Mouse (Mus musculus): Measurements from ENCODE around the gene Rbks. TPM values are rescaled to one million over a fixed set of nuclear protein-coding genes. Genes with fewer than 3 reads are reported as not detected.
"Not testable (repeated sequence)": the region's sequence is repeated elsewhere in the genome, so short reads cannot be mapped to it uniquely, and the experiment has no call there.

Gene Rbks
- total RNA-seq, 1 experiment from 2014 or later = 16.8 TPM

DNA sequence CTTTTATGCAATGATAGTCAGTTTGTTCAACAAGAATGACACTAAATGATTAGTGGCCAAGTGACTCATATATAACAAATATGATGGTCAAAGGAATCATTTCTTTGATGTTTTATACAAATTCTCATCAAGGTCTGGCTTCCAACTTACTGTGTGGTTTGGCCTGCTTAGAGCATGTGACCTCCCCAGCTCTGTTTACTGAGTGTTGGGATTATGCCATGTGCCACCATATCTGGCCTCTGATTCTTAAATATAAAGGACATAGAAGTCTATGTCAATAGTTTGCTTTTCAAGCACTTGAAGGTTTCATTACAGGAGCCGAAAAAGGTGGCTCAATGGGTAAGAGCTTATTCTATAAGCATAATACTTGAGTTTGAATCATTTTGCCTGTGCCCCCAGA lies 15.1 kb downstream of the Rbks start:
- no peak for ATAC-seq (replicated peaks; ENCODE audit: low read depth, poor library complexity, severe bottlenecking)

DNA sequence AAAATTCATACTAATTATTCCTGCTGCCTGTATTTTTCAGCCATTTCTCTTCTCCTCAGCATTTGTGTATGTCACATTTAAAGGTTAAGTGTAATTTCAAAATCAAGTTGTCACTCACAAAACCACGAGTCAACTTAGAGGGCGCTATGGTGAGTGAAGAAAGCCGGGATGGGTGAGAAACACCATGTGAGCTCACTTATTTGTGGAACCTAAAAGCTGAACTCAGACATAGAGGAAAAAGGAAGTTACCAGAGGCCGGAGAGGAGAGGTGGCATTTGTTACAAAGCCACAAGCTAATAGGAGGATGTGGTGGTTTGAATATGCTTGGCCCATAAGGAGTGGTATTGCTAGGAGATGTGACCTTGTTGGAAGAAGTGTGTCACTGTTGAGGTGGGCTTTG lies 17.2 kb downstream of the Rbks start:
- ATAC-seq (replicated peaks; ENCODE audit: low read depth, poor library complexity, severe bottlenecking) = no peak

DNA sequence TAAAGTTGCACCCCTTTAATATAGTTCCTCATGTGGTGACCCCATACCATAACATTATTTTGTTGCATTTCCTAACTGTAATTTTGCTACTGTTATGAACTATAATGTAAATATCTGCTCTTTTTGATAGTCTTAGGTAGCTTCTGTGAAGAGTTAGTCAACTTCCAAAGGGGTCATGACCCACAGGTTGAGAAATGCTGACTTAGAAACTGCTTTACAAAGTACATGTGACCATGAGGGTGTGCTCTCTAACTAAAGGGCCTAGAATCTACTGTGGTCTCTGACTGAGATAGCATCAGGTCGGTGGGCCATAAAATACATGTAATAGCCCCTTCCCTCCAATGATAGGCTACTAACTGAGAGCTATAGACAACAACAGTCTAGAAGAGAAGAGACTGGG lies 19.4 kb downstream of the Rbks start:
- ATAC-seq (replicated peaks; ENCODE audit: low read depth, poor library complexity, severe bottlenecking) = no peak

DNA sequence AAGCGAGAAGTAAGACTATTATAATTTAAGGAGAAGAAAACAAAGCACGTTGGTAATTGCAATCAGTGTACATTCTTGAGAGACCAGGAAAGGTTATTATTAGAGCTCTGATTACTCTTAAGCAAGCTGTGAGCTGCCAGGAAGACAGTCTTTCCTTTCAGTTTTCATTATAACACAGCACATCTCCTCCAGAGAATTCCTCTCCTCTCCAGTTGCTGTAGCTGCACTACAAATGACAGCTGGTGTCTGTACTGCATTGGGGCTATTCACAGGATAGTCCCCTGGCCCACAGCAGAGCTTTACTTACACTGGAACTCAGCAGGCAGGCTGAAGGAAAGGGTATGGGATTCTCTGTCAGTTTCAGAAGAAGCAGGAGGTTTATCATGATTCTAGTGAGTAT lies 24.0 kb downstream of the Rbks start:
- ATAC-seq (replicated peaks; ENCODE audit: low read depth, poor library complexity, severe bottlenecking) = no peak

DNA sequence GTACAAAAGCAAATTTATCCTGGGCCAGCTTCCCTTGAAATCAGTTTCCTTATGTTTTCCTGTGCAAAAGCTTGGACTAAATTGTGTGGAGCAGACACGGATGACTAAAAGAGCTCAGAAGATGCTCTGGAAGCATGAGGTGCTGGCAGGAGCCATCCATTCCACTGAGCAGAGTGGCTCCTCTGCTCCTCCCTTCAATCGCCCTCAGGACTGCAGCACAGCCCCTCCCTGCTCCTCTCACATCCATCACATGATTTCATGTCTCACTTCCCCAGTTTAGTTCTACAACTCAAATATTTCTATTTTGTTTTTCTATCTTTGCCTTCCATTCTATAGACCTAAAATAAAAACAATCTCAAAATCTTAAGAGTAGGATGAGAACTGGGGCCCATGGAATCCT lies 26.3 kb downstream of the Rbks start:
- ATAC-seq (replicated peaks; ENCODE audit: low read depth, poor library complexity, severe bottlenecking) = no peak

DNA sequence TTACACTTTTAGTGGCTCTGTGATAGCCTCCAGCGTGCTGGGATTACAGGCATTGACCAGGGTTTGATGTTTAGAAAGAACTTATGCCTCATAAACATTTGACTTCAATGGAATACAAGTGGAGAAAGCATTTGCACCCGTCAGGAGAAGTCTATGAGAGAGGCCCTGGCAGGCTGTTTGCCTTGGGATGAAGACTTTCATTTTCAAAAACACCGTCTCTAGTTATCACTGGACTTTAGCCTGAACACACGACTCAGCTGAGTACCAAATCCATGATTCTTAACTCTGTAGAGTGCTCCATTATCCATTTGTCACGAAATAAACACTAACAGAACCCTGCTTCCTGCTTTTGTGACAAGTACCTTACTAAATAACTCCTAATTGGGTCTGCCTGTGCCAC lies 27.4 kb downstream of the Rbks start:
- ATAC-seq (replicated peaks; ENCODE audit: low read depth, poor library complexity, severe bottlenecking) = no peak

DNA sequence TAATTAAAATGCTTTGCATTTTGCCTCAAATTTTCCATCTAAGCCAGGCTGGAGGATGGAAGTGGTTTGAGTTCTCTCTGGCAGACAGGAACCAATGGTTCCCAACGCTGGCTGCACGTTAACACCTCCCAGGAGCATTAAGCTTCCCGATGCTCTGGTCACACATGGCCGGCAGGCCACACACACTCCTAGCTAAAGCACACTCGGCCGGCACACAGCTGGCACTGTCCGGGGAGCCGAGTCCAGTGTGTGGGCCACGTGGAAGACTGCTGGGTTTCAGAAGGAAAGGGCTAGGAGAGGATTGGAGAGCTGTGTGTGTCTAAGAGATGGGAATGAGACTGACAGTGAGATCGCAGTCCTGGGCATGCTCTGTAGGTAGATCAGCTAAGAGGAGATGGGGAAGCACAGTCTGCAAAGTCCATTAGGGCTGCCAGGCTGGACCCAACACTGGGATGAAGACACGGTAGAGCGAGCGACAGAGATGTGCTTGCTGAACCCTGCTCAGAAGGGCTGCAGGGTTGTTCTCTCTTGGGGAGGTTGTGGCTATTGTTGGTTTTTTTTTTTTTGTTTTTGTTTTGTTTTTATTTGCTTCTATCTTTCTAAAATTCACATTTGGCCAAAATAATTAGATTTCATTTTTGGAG lies 29.0 kb downstream of the Rbks start:
- no peak for ATAC-seq (replicated peaks; ENCODE audit: low read depth, poor library complexity, severe bottlenecking)

DNA sequence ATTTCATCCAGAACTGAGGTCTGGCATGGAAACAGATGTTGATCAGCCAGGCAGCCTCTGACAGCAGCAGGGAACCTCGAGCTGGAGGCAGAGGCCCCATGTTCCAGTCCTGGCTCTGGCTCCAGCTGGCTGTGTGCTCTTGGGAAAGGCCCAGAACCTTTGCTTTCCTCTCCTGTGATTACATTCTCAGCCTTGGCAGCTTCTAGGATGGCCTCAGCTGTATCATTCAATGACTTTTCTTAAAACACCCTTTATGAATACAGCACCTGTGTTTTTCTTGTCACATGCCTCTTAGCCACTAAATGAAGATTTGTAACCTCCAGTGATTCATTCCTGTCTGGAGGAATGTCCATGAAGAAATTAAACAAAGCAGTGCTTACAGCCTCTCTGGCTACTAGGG lies 31.3 kb downstream of the Rbks start:
- no peak for ATAC-seq (replicated peaks; ENCODE audit: low read depth, poor library complexity, severe bottlenecking)

DNA sequence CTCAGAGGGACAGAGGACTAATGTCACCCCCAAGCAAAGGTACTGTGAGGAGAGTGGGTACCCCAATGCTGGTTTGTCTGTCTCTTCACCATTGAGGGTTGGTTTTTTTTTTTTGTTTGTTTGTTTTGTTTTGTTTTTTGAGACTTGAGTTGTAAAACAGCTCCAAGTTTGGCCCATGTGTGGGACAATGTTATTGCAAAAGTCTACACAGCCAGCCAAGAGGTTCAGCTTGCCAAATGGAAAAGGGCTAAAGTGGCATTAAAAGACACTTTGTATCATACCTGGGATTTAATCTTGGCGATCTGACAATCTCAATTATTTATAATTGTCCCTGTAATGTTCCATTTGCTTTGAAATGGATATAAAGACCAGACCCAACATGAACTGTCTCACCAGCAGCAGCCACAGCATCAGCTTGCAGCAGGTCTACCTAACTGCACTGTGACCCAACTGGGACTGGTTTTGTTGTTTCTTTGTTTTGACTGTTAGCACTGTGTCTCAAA lies 41.7 kb downstream of the Rbks start:
- no peak for ATAC-seq (replicated peaks; ENCODE audit: low read depth, poor library complexity, severe bottlenecking)

DNA sequence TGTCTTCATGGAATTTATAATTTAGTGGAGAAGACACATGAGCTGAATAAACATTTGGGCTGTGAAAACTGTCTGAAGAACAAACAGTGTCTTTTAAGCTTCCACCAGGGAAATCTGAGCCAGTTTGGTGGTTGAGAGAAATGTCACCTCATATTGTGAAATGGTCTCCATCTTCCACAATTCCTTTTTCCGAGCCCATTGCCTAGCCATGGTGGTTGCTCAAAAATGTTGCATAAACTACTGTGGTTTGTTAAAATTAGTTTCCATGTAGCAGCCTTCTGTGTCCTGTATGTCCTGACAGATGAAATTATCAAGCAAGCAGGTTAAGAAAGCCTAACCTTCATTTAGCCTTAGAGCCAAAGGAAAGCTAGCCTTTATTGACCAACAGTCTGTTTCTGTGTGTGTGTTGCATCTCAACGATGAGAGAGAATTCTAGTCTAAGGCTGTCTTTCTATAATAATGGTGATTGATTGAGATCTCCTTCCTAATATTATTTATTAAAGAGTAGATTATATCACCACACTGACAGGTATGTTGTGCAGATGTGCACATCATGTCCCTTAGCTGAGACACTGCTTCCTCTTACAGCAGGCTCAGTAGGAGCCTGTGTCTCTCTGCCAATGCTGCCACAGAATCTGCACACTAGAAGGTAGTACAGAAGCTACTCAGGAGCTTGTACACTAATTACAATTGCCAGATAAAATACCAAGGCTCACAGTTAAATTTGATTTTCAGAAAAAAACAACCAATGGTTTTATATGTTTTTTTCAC lies 46.7 kb downstream of the Rbks start:
- peak; percentile 63; the same call in 1 of the 2 replicates for ATAC-seq (replicated peaks; ENCODE audit: low read depth, poor library complexity, severe bottlenecking)

DNA sequence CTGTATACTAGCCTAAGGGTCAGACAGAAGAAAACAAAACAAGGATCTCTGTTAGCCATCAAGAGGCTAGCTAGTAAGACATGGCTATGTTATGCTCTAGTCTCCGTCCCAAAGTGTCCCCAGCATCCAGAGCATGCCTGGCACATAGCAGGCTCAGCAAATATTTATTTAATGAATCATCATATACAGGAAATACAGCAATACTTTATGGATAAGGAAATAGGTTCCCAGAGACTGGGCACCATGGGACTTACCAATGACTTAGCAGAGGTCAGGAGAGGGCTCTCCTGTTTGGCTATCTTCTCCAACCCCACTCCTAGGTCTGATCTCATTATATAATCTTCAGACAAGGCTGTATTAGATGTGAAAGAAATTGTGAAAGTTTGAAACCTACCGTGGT lies 50.1 kb downstream of the Rbks start:
- no peak for ATAC-seq (replicated peaks; ENCODE audit: low read depth, poor library complexity, severe bottlenecking)

DNA sequence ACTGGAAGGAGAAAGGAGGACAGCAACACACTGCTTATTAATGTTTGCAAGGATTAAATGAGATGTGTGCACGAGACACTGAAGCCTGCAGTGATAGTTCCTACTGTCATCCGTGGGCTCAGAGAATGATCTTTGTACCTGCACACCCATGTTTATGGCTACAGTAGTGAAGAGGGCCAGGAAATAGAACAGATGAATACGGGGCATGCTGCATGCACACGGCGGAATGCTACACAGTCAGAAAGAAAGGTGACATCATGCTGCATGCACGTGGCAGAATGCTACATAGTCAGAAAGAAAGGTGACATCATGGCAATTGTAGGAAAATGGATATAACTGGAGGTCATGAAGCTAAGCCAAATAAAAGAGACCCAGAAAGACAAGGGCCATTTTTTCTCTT lies 50.9 kb downstream of the Rbks start:
- no peak for ATAC-seq (replicated peaks; ENCODE audit: low read depth, poor library complexity, severe bottlenecking)

DNA sequence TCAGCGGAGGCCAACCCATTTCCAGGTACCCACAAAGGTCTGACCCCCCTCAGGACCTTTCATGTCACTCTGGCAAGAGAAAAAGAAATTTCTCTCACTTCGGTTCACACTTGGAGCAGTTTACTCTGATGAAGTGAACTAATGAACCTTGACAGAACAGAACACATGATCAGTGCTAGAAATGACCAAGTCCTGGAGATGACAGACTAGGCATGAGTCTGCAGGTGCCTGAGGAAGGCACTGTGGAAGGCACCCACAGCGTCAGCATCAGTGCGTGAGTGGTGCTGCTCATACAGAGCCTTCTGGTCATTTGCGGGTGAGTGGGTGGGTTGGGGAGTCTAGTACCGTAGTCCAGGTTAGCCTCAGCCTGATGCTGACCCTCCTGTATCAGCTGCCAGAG lies 51.6 kb downstream of the Rbks start:
- no peak for ATAC-seq (replicated peaks; ENCODE audit: low read depth, poor library complexity, severe bottlenecking)

DNA sequence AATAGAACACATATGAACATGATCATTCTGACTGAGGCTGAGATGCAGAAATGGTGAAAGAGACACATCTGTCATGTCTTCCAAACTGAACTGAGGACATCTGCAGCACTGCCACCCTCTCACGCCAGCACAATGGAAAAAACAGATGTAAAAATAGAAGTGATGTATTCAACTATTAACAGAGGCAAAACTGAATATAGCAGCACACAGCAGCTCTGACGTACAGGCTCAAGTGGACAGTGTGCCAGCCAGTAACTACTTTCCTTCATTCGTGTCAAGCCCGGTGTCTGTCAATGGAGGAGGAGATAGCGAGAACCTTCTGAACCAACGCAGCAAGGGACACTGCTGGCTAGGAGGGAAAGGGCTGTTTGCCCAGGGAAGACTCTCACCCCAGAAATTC lies 52.6 kb downstream of the Rbks start:
- no peak for ATAC-seq (replicated peaks; ENCODE audit: low read depth, poor library complexity, severe bottlenecking)

DNA sequence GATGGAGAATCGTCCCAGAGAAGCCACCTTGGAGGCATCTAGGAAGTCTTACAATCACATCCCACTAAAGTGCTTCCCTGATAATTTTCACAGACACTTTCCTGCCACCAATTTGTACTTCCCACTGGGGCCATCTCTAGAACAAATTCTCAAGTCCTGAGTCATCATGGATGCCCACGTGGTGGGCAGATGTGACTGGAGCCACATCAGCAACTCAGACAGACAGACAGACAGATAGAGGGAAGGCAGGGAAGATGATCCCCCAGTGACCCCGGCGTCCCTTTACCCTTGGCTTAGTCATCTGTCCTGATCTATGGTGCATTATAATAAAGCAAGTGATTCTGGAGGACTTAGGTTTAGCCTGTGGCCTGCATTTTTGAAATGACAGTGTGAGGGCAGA lies 53.2 kb downstream of the Rbks start:
- no peak for ATAC-seq (replicated peaks; ENCODE audit: low read depth, poor library complexity, severe bottlenecking)

DNA sequence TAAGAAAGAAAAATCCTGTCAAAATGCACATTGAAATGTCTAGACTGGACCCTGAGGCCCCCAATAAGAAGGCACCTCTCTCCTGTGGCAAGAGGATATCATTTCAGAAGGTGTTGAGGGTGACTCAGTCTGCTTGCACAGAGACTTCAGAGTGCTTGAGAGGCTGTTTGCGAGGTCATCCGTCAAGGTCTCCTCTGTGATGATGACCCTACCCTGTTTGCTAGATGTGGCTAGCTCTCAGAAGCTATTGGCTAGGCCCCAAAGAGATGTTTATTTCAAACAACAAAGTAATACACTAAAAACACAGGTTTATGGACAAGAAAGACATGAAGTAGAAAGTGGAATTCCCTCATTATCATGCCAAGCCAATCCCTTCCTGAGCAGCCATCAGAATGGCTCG lies 55.1 kb downstream of the Rbks start:
- ATAC-seq (replicated peaks; ENCODE audit: low read depth, poor library complexity, severe bottlenecking) = no peak

DNA sequence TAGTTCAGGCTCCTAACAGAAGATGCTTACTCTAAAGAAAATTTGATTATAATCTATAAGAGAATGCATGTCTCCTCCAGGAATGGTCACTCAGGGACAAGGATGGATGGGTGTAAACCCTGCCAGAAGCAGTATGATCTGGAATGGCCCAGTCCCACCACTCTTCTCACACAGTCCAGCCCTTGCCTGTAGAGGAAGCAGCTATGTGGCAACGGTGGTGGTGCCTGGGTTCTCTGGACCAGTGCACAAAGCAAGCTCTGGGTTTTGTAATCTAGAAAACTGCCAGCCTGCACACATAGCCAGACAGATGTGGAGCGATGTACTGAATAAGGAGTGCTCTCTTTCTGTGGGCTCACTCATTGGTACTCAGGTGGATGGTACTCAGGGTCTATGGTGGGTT lies 56.9 kb downstream of the Rbks start:
- no peak for ATAC-seq (replicated peaks; ENCODE audit: low read depth, poor library complexity, severe bottlenecking)

DNA sequence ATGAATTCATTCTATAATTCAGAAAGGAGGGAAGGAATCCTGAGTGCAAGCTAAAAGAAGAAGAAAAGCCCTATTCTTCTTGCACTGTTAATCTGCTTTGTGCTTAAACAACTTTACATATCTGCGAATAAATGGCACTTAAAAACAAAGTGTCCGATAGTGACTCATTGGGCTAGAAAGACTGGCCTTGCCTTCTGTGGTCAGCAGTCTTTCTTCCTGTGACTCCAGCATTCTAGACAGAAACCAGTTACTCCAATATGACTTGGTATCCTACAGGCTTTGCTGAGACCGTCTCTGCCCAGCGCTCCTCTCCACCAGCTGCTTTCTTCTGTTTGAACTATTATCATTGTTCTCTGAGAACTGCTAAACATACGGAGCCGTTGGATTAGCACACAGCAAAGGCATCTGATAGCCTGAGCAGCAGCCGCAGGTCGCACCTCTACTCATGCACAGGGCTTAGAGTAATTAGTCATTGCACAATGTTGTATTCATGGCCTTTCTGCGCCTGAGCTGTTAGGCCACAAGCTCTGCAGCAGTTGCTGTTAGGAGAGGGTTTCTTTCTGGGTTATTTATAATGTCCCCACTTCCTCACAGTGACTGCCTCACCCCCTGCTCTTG lies 60.7 kb downstream of the Rbks start:
- ATAC-seq (replicated peaks; ENCODE audit: low read depth, poor library complexity, severe bottlenecking) = peak; percentile 91

DNA sequence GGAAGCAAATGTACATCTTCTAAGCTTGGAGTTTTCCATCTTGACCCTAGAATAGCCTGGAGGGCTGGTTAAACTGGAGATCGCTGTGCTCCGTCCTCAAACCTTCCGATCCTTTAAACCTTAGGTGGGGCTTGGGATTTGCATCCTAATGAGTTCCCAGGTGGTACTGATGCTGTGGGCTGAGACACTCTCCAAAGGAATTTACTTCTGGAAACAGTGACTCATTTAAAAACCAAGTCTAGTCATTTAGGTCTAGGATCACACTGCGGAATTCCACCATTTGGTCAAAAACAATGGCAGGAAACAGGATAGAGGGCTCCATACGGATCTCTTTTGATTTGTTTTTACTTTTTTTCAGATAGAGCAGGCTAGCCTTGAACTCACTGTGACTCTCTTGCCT lies 62.7 kb downstream of the Rbks start:
- ATAC-seq (replicated peaks; ENCODE audit: low read depth, poor library complexity, severe bottlenecking) = no peak

DNA sequence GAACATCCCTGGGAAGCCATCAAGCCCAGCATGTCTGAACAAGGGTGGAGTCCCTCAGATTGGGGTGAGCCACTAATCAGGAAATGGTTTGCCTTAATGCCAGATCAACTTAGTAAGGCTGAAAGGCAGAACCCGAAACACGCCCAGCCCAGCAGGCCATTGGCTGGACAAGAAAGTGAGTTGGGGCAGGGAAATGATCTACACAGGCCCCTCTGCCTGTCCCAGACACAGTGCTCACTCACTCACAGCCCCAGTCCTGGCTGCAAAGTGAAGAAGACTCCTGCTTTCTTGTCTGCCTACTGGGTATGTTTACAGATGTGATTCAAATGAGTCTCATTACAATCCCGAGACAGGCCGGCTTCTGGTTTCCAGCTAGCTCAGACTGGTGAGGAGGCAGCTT lies 63.3 kb downstream of the Rbks start:
- no peak for ATAC-seq (replicated peaks; ENCODE audit: low read depth, poor library complexity, severe bottlenecking)

DNA sequence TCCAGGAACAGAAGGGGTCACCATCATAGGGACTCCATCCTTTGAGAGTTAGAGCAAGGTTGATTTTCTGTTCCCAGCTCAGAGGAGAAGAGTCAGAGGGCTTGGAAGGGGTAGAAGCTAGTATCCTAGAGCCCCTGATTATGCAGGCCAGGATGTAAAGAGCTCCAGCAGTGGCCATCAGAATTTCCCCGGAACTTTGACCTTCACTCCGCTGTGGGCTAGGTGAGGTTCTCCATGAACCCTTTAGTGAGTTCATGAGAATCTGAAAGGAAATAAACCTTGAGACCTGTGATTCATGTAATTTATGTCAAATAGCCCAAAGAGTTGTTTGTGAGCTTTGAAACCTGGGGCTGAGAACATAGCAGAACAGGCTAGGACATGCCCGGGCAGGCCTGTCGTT lies 66.3 kb downstream of the Rbks start:
- not testable (repeated sequence) for ATAC-seq (replicated peaks; ENCODE audit: low read depth, poor library complexity, severe bottlenecking)

All from common myeloid progenitor, adult 5-6 weeks (primary cell).